Mouse (Mus musculus): ENCODE measurements around the gene Pom121.

DNA sequence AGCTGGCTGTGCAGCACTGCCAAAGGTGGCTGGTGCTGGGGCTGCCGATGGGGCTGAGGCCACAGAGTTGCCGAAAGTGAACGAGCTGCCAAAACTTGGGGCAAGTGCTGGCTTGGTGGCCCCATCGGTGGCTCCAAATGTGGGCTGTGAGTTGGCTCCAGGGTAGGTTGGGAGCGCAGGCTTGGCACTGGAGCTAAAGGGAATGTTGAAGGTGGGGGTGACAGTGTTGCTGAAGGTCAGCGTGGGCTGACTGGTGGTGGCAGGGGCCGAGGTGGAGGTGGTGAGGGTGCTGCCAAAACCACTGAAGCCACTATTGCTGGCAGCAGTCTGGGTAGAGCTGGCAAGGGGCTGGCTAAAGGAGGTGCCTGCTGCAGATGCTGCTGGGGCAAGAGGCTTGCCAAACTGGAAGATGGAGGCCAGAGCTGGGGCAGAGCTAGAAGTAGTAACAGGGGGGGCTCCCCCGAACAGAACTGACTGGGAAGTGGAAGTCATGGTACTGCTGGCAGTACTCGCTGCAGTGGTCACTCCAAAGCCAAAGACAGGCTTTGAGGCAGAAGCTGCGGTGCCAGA lies 12.9 kb downstream of the Pom121 start:
- TF ChIP-seq CTCF (IDR thresholded peaks at IDR 0.05; ENCODE audit: low read depth, low read length) (no peak), POLR2AphosphoS5 (IDR thresholded peaks at IDR 0.05; ENCODE audit: insufficient replicate concordance, low read depth, low read length) (no peak)
